Mouse (Mus musculus) adrenal gland, postnatal 36 days (tissue): ENCODE results near the gene Mtmr10. TPM values are rescaled to one million over a fixed set of nuclear protein-coding genes. Genes with fewer than 3 reads are reported as not detected.

ENCODE experiments used
- DNase-seq, 2 experiments: peaks; one replicate each; pipeline ENCODE4 v3.0.0; 2021; ENCODE audit warnings: mixed read lengths in 1 of 2
- microRNA-seq: library from miRNA; unstranded; fragments of <30 nt; microRNA quantifications from one replicate; pipeline ENCODE4 v1.2.0, GENCODE M21; 2021
- total RNA-seq, 2 experiments: library from RNA; stranded (reverse); gene quantifications; 2 replicates each; pipeline ENCODE4 v1.2.3; 2021

Gene Mtmr10
- total RNA-seq, 2 experiments from 2014 or later = 26.6 to 28.4 TPM

GRCm38 (mm10) chr7:64371940-64372878 lies 84.8 kb downstream of the Mtmr10 start:
- no peak for DNase-seq

DNA sequence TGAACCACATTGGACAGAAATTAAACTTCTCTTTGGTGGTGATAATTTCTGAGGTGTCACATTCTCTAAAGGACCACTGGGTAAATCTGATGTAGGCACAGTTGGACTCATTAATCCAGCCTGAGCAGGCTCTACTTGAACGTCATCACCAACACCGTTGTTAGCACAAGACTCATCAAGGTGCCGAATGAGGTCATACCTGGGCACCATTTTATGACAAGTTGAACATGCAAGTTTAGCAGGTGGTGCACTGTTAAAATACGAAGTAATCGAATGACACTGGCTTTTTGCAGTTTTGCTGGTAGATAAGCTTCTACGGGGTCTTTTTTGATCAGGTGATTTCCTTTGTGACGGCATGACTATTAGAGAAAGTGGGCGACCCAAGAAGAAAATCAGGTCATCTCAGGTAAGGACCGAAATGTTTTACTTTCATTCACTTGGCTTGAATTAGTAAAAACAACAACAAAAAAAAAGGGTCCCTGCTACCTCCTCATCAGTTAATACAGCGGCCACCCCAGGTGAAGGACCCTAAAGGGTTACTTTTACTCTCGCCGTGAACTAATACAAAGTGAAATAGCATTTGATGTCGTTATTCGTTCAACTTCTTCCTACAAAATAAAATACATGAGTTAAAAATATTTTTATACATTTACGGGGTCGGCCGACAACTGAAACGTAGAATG lies 85.8 kb downstream of the Mtmr10 start:
- no peak for DNase-seq

GRCm38 (mm10) chr7:64373830-64374562 lies 86.5 kb downstream of the Mtmr10 start, which contains the start of gene Fan1:
Gene Fan1, minus strand, starts transcription at chr7:64374095.
- peak; percentile 90 for DNase-seq

Small RNA genes within 50 kb of the gene (microRNA-seq; reads per million reads assigned to microRNA genes)
- not detected for gene Mir6416

Other genes with a start within 250 kb of the Mtmr10 start
- not detected for gene Trpm1, start 133.8 kb upstream of the Mtmr10 start, total RNA-seq
- 1 to 10 TPM; 5.7 to 6.9 TPM for gene Fan1, start 86.4 kb downstream of the Mtmr10 start, total RNA-seq
- 10 to 100 TPM; 25.0 to 27.6 TPM for gene Mphosph10, start 104.6 kb downstream of the Mtmr10 start, total RNA-seq
- gene Mcee, start 105.0 kb downstream of the Mtmr10 start, total RNA-seq = 10 to 100 TPM; 55.7 to 86.5 TPM
- under 1 TPM; 0.33 TPM for gene Apba2, start 214.1 kb downstream of the Mtmr10 start, total RNA-seq